Mouse (Mus musculus): ENCODE data around the gene Slc23a2. TPM values are rescaled to one million over a fixed set of nuclear protein-coding genes. Genes with fewer than 3 reads are reported as not detected.

Slc23a2 gene
- polyA plus RNA-seq, 1 experiment from 2014 or later = 13.3 TPM

- Histone ChIP-seq H3K9ac (ENCODE audit: low read length) (no peak overlapping the region), H3K4me1 (ENCODE audit: control insufficient read depth, insufficient read depth, low read length) (no peaks in the 10 kb centered on the region), H3K4me3 (ENCODE audit: low read depth, low read length) (no peak overlapping the region), H3K27ac (ENCODE audit: low read depth, low read length) (no peak overlapping the region), H3K36me3 (ENCODE audit: control insufficient read depth, insufficient read depth, low read length) (no peaks in the 10 kb centered on the region), H3K9me3 (ENCODE audit: control insufficient read depth, low read length) (no peaks in the 10 kb centered on the region), H3K27me3 (ENCODE audit: control insufficient read depth, insufficient read depth, low read length) (no peaks in the 10 kb centered on the region), H3K4me2 (ENCODE audit: low read depth) (no peak overlapping the region)
- ATAC-seq (ENCODE audit: insufficient read depth, low FRiP score, low TSS enrichment) (no peak), DNase-seq (ENCODE audit: low spot score) (no peak)
- 68% methylated on average over 7 of the region's 7 CpGs for WGBS
Observed at GRCm38 (mm10) chr2:132020420-132020819, 124.5 kb downstream of the Slc23a2 start.

- 93% methylated on average over 3 of the region's 3 CpGs for WGBS
- no peak for DNase-seq (ENCODE audit: low spot score)
Observed at GRCm38 (mm10) chr2:132019372-132019811, 125.5 kb downstream of the Slc23a2 start.

GRCm38 (mm10) chr2:132018156-132018555 lies 126.8 kb downstream of the Slc23a2 start:
- H3K27me3 ChIP-seq (ENCODE audit: control insufficient read depth, insufficient read depth, low read length) = no peaks in the 10 kb centered on the region
- H3K9me3 ChIP-seq (ENCODE audit: control insufficient read depth, low read length) = no peaks in the 10 kb centered on the region
- ATAC-seq (ENCODE audit: insufficient read depth, low FRiP score, low TSS enrichment) = no peak
- no peaks in the 10 kb centered on the region for H3K36me3 ChIP-seq (ENCODE audit: control insufficient read depth, insufficient read depth, low read length)
- WGBS = 72% methylated on average over 4 of the region's 4 CpGs
- no peaks in the 10 kb centered on the region for H3K4me1 ChIP-seq (ENCODE audit: control insufficient read depth, insufficient read depth, low read length)
- H3K4me2 ChIP-seq (ENCODE audit: low read depth) = no peak overlapping the region
- no peak for DNase-seq (ENCODE audit: low spot score)
- H3K4me3 ChIP-seq (ENCODE audit: low read depth, low read length) = no peak overlapping the region
- H3K27ac ChIP-seq (ENCODE audit: low read depth, low read length) = no peak overlapping the region
- H3K9ac ChIP-seq (ENCODE audit: low read length) = no peak overlapping the region

More at GRCm38 (mm10) chr2:132019372-132019811, 125.5 kb downstream of the Slc23a2 start:
- Histone ChIP-seq H3K36me3 (ENCODE audit: control insufficient read depth, insufficient read depth, low read length) (no peaks in the 10 kb centered on the region), H3K4me1 (ENCODE audit: control insufficient read depth, insufficient read depth, low read length) (no peaks in the 10 kb centered on the region), H3K27me3 (ENCODE audit: control insufficient read depth, insufficient read depth, low read length) (no peaks in the 10 kb centered on the region), H3K4me3 (ENCODE audit: low read depth, low read length) (no peak overlapping the region), H3K4me2 (ENCODE audit: low read depth) (no peak overlapping the region), H3K27ac (ENCODE audit: low read depth, low read length) (no peak overlapping the region), H3K9ac (ENCODE audit: low read length) (no peak overlapping the region), H3K9me3 (ENCODE audit: control insufficient read depth, low read length) (no peaks in the 10 kb centered on the region)
- ATAC-seq (ENCODE audit: insufficient read depth, low FRiP score, low TSS enrichment) = no peak

GRCm38 (mm10) chr2:132017611-132018010 lies 127.3 kb downstream of the Slc23a2 start:
- no peak for ATAC-seq (ENCODE audit: insufficient read depth, low FRiP score, low TSS enrichment)
- no peak overlapping the region for H3K4me2 ChIP-seq (ENCODE audit: low read depth)
- H3K4me3 ChIP-seq (ENCODE audit: low read depth, low read length) = no peak overlapping the region
- H3K9ac ChIP-seq (ENCODE audit: low read length) = no peak overlapping the region
- 49% methylated on average over 7 of the region's 7 CpGs for WGBS
- H3K9me3 ChIP-seq (ENCODE audit: control insufficient read depth, low read length) = no peaks in the 10 kb centered on the region
- H3K27ac ChIP-seq (ENCODE audit: low read depth, low read length) = no peak overlapping the region
- DNase-seq (ENCODE audit: low spot score) = no peak
- H3K36me3 ChIP-seq (ENCODE audit: control insufficient read depth, insufficient read depth, low read length) = no peaks in the 10 kb centered on the region
- H3K27me3 ChIP-seq (ENCODE audit: control insufficient read depth, insufficient read depth, low read length) = no peaks in the 10 kb centered on the region
- H3K4me1 ChIP-seq (ENCODE audit: control insufficient read depth, insufficient read depth, low read length) = no peaks in the 10 kb centered on the region

GRCm38 (mm10) chr2:132016034-132016433 lies 128.9 kb downstream of the Slc23a2 start:
- H3K36me3 ChIP-seq (ENCODE audit: control insufficient read depth, insufficient read depth, low read length) = no peaks in the 10 kb centered on the region; the same call in 1 of the 2 replicates
- H3K4me2 ChIP-seq (ENCODE audit: low read depth) = no peak overlapping the region
- no peaks in the 10 kb centered on the region for H3K4me1 ChIP-seq (ENCODE audit: control insufficient read depth, insufficient read depth, low read length)
- DNase-seq (ENCODE audit: low spot score) (no peak), ATAC-seq (ENCODE audit: insufficient read depth, low FRiP score, low TSS enrichment) (no peak)
- H3K27ac ChIP-seq (ENCODE audit: low read depth, low read length) = no peak overlapping the region
- no peaks in the 10 kb centered on the region for H3K9me3 ChIP-seq (ENCODE audit: control insufficient read depth, low read length)
- no peaks in the 10 kb centered on the region for H3K27me3 ChIP-seq (ENCODE audit: control insufficient read depth, insufficient read depth, low read length)
- H3K4me3 ChIP-seq (ENCODE audit: low read depth, low read length) = no peak overlapping the region
- 93% methylated on average over 1 of the region's 1 CpGs for WGBS
- no peak overlapping the region for H3K9ac ChIP-seq (ENCODE audit: low read length)

- ATAC-seq (ENCODE audit: insufficient read depth, low FRiP score, low TSS enrichment) (no peak), DNase-seq (ENCODE audit: low spot score) (no peak)
- Histone ChIP-seq H3K4me3 (ENCODE audit: low read depth, low read length) (no peak overlapping the region), H3K9ac (ENCODE audit: low read length) (no peak overlapping the region), H3K36me3 (ENCODE audit: control insufficient read depth, insufficient read depth, low read length) (no peaks in the 10 kb centered on the region; the same call in 1 of the 2 replicates), H3K27me3 (ENCODE audit: control insufficient read depth, insufficient read depth, low read length) (no peaks in the 10 kb centered on the region), H3K4me1 (ENCODE audit: control insufficient read depth, insufficient read depth, low read length) (no peaks in the 10 kb centered on the region), H3K4me2 (ENCODE audit: low read depth) (no peak overlapping the region), H3K9me3 (ENCODE audit: control insufficient read depth, low read length) (no peaks in the 10 kb centered on the region), H3K27ac (ENCODE audit: low read depth, low read length) (no peak overlapping the region)
- 88% methylated on average over 4 of the region's 4 CpGs for WGBS
Observed at GRCm38 (mm10) chr2:132013152-132013551, 131.8 kb downstream of the Slc23a2 start.

- no peaks in the 10 kb centered on the region for H3K9me3 ChIP-seq (ENCODE audit: control insufficient read depth, low read length)
- H3K4me2 ChIP-seq (ENCODE audit: low read depth) = no peak overlapping the region
- H3K27me3 ChIP-seq (ENCODE audit: control insufficient read depth, insufficient read depth, low read length) = no peaks in the 10 kb centered on the region
- H3K9ac ChIP-seq (ENCODE audit: low read length) = no peak overlapping the region
- no peaks in the 10 kb centered on the region; the same call in 1 of the 2 replicates for H3K36me3 ChIP-seq (ENCODE audit: control insufficient read depth, insufficient read depth, low read length)
- 84% methylated on average over 2 of the region's 2 CpGs for WGBS
- no peak for ATAC-seq (ENCODE audit: insufficient read depth, low FRiP score, low TSS enrichment)
- no peak for DNase-seq (ENCODE audit: low spot score)
- no peak overlapping the region for H3K4me3 ChIP-seq (ENCODE audit: low read depth, low read length)
- no peak overlapping the region for H3K27ac ChIP-seq (ENCODE audit: low read depth, low read length)
- no peaks in the 10 kb centered on the region for H3K4me1 ChIP-seq (ENCODE audit: control insufficient read depth, insufficient read depth, low read length)
Observed at GRCm38 (mm10) chr2:132010781-132011180, 134.1 kb downstream of the Slc23a2 start.

GRCm38 (mm10) chr2:132008186-132008585 lies 136.7 kb downstream of the Slc23a2 start:
- Histone ChIP-seq H3K4me1 (ENCODE audit: control insufficient read depth, insufficient read depth, low read length) (no peaks in the 10 kb centered on the region), H3K27ac (ENCODE audit: low read depth, low read length) (no peak overlapping the region), H3K9ac (ENCODE audit: low read length) (no peak overlapping the region), H3K36me3 (ENCODE audit: control insufficient read depth, insufficient read depth, low read length) (no peaks in the 10 kb centered on the region; the same call in 1 of the 2 replicates), H3K4me2 (ENCODE audit: low read depth) (no peak overlapping the region), H3K27me3 (ENCODE audit: control insufficient read depth, insufficient read depth, low read length) (no peaks in the 10 kb centered on the region), H3K9me3 (ENCODE audit: control insufficient read depth, low read length) (no peaks in the 10 kb centered on the region), H3K4me3 (ENCODE audit: low read depth, low read length) (no peak overlapping the region)
- ATAC-seq (ENCODE audit: insufficient read depth, low FRiP score, low TSS enrichment) = no peak
- 60% methylated on average over 4 of the region's 4 CpGs for WGBS
- DNase-seq (ENCODE audit: low spot score) = no peak

- H3K9me3 ChIP-seq (ENCODE audit: control insufficient read depth, low read length) = no peaks in the 10 kb centered on the region
- DNase-seq (ENCODE audit: low spot score) (no peak), ATAC-seq (ENCODE audit: insufficient read depth, low FRiP score, low TSS enrichment) (no peak)
- H3K9ac ChIP-seq (ENCODE audit: low read length) = no peak overlapping the region
- H3K27me3 ChIP-seq (ENCODE audit: control insufficient read depth, insufficient read depth, low read length) = no peaks in the 10 kb centered on the region
- no peak overlapping the region for H3K4me2 ChIP-seq (ENCODE audit: low read depth)
- no peak overlapping the region for H3K4me3 ChIP-seq (ENCODE audit: low read depth, low read length)
- 36% methylated on average over 6 of the region's 6 CpGs for WGBS
- no peaks in the 10 kb centered on the region; the same call in 1 of the 2 replicates for H3K36me3 ChIP-seq (ENCODE audit: control insufficient read depth, insufficient read depth, low read length)
- no peaks in the 10 kb centered on the region for H3K4me1 ChIP-seq (ENCODE audit: control insufficient read depth, insufficient read depth, low read length)
- no peak overlapping the region for H3K27ac ChIP-seq (ENCODE audit: low read depth, low read length)
Observed at GRCm38 (mm10) chr2:132007475-132007819, 137.5 kb downstream of the Slc23a2 start.
